Mouse (Mus musculus): ENCODE results near the gene Rexo5. TPM values are rescaled to one million over a fixed set of nuclear protein-coding genes. Genes with fewer than 3 reads are reported as not detected.

Rexo5 gene
- polyA plus RNA-seq, 1 experiment, result 0.62 TPM

GRCm38 (mm10) chr7:119895639-119896512 is 102.1 kb downstream of the Rexo5 start, which contains the start of the genes Lyrm1 and Dcun1d3:
Lyrm1 (plus strand) TSS chr7:119895861.
Dcun1d3 (minus strand) TSS chr7:119896298.
- 1% methylated on average over 63 of the region's 63 CpGs for WGBS
- peak within 1 kb of the TSS; percentile 75 for H3K4me3 ChIP-seq (ENCODE audit: low read depth, low read length)
- peak; percentile 67 for TF ChIP-seq POLR2A (IDR thresholded peaks at IDR 0.05; ENCODE audit: low read depth, low read length)
- no peak for TF ChIP-seq CTCF (IDR thresholded peaks at IDR 0.05; ENCODE audit: extremely low read depth, insufficient read length, insufficient replicate concordance, low read depth, low read length)
- no peaks in the 10 kb centered on the region for H3K27me3 ChIP-seq (ENCODE audit: control insufficient read depth, insufficient read depth, low read length)
- no peaks in the 10 kb centered on the region for H3K36me3 ChIP-seq (ENCODE audit: control insufficient read depth, insufficient read depth, low read length)
- peaks cover 2% of the 10 kb centered on the region; the same call in 1 of the 2 replicates for H3K4me1 ChIP-seq (ENCODE audit: control insufficient read depth, insufficient read depth, insufficient read length, low read length)
- H3K27ac ChIP-seq (ENCODE audit: insufficient read depth, low read depth, low read length), result peak within 1 kb of the TSS; percentile 87

- Histone ChIP-seq H3K4me1 (ENCODE audit: control insufficient read depth, insufficient read depth, insufficient read length, low read length) (no peaks in the 10 kb centered on the region; the same call in 1 of the 2 replicates), H3K4me3 (ENCODE audit: low read depth, low read length) (no peak overlapping the region), H3K36me3 (ENCODE audit: control insufficient read depth, insufficient read depth, low read length) (no peaks in the 10 kb centered on the region), H3K27me3 (ENCODE audit: control insufficient read depth, insufficient read depth, low read length) (no peaks in the 10 kb centered on the region), H3K27ac (ENCODE audit: insufficient read depth, low read depth, low read length) (no peak overlapping the region)
- WGBS, result 89% methylated on average over 8 of the region's 8 CpGs
- TF ChIP-seq CTCF (IDR thresholded peaks at IDR 0.05; ENCODE audit: extremely low read depth, insufficient read length, insufficient replicate concordance, low read depth, low read length) (no peak), POLR2A (IDR thresholded peaks at IDR 0.05; ENCODE audit: low read depth, low read length) (no peak)
These were observed 103.8 kb downstream of the Rexo5 start for GRCm38 (mm10) chr7:119897521-119898109.

GRCm38 (mm10) chr7:119898247-119898856 is 104.5 kb downstream of the Rexo5 start:
- 77% methylated on average over 1 of the region's 1 CpGs for WGBS
- Histone ChIP-seq H3K27ac (ENCODE audit: insufficient read depth, low read depth, low read length) (no peak overlapping the region), H3K27me3 (ENCODE audit: control insufficient read depth, insufficient read depth, low read length) (no peaks in the 10 kb centered on the region), H3K4me1 (ENCODE audit: control insufficient read depth, insufficient read depth, insufficient read length, low read length) (no peaks in the 10 kb centered on the region; the same call in 1 of the 2 replicates), H3K36me3 (ENCODE audit: control insufficient read depth, insufficient read depth, low read length) (no peaks in the 10 kb centered on the region), H3K4me3 (ENCODE audit: low read depth, low read length) (no peak overlapping the region)
- TF ChIP-seq CTCF (IDR thresholded peaks at IDR 0.05; ENCODE audit: extremely low read depth, insufficient read length, insufficient replicate concordance, low read depth, low read length), result no peak
- no peak for TF ChIP-seq POLR2A (IDR thresholded peaks at IDR 0.05; ENCODE audit: low read depth, low read length)

Other genes starting within 250 kb of the Rexo5 start
- not detected in 2 replicates for gene Acsm2, start 239.7 kb upstream of the Rexo5 start, polyA plus RNA-seq (2012; rRNA removed)
- gene Acsm1, start 187.0 kb upstream of the Rexo5 start, polyA plus RNA-seq (2012; rRNA removed), result not detected in 2 replicates
- not detected in 2 replicates for gene Acsm4, start 104.0 kb upstream of the Rexo5 start, polyA plus RNA-seq (2012; rRNA removed)
- gene Thumpd1, start 73.2 kb upstream of the Rexo5 start, polyA plus RNA-seq (2012; rRNA removed), result 7.8 and 8.4 TPM in 2 replicates
- 0.67 and 4.1 TPM in 2 replicates for gene Acsm3, start 33.1 kb upstream of the Rexo5 start, polyA plus RNA-seq (2012; rRNA removed)
- gene Eri2, start 52 bp downstream of the Rexo5 start, polyA plus RNA-seq (2012; rRNA removed), result 0.20 and 0.33 TPM in 2 replicates
- gene Lyrm1, start 101.9 kb downstream of the Rexo5 start, polyA plus RNA-seq (2012; rRNA removed), result 0.14 and 0.65 TPM in 2 replicates
- 2.8 and 3.0 TPM in 2 replicates for gene Dcun1d3, start 102.3 kb downstream of the Rexo5 start, polyA plus RNA-seq (2012; rRNA removed)

All from small intestine, adult 2 months (tissue).